Mouse (Mus musculus) erythroblast, embryonic 14.5 days (primary cell): ENCODE results near the gene Dynlt1f. TPM values are rescaled to one million over a fixed set of nuclear protein-coding genes. Genes with fewer than 3 reads are reported as not detected.
"Not testable (repeated sequence)": the region's sequence is repeated elsewhere in the genome, so short reads cannot be mapped to it uniquely, and the experiment has no call there.

Experiments
- H3K27me3 ChIP-seq: 2 replicates; pipeline ENCODE4 v1.6.1; 2012; ENCODE audit warnings: inconsistent platforms; ENCODE audit not compliant: control insufficient read depth
- H3K36me3 ChIP-seq: 2 replicates; pipeline ENCODE4 v1.6.1; 2012; ENCODE audit warnings: mild to moderate bottlenecking, inconsistent platforms; ENCODE audit not compliant: control insufficient read depth
- H3K4me1 ChIP-seq: 2 replicates; pipeline ENCODE4 v1.6.1; 2012; ENCODE audit warnings: inconsistent platforms; ENCODE audit not compliant: control insufficient read depth
- H3K4me3 ChIP-seq: replicated peaks from 2 replicates; pipeline ENCODE3; 2012; ENCODE audit warnings: moderate library complexity, mild to moderate bottlenecking, inconsistent platforms
- H3K9me3 ChIP-seq: 2 replicates; pipeline ENCODE4 v1.6.1; 2012; ENCODE audit warnings: low read length, inconsistent platforms, mixed read lengths; ENCODE audit not compliant: control insufficient read depth
- polyA plus RNA-seq: library from polyadenylated mRNA; stranded (reverse); fragments of >175 nt; gene quantifications from 2 replicates; pipeline ENCODE4 v1.2.3, GENCODE M21; 2012

The Dynlt1f gene
- polyA plus RNA-seq, 1 experiment: 0.26 TPM

DNA sequence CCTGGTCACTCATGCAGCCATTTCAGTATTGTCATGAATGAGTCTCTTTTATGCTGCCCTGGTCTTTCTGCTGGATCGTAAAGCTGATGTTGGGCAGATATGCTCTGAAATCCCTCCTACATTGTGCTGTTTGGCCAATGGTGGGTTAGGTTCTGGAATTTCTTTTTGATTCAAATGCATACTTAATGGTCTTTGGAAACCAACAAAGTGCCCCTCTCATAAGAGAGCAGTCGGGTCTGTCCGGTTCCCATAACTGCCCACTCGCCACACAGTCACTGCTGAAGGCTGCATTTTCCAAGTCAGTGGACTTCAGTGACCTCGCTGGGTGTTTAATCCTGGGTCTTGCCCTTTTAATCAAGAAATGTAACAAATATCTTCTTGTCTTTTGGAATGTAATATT, 28.0 kb upstream of the Dynlt1f start:
- H3K27me3 ChIP-seq, H3K36me3 ChIP-seq, H3K4me1 ChIP-seq, H3K4me3 ChIP-seq, H3K9me3 ChIP-seq: not testable (repeated sequence)

- H3K9me3 ChIP-seq, H3K4me1 ChIP-seq, H3K4me3 ChIP-seq, H3K36me3 ChIP-seq, H3K27me3 ChIP-seq: not testable (repeated sequence)
Observed at GRCm38 (mm10) chr17:6681721-6682120, 26.0 kb upstream of the Dynlt1f start.

- H3K27me3 ChIP-seq, H3K9me3 ChIP-seq, H3K36me3 ChIP-seq, H3K4me1 ChIP-seq, H3K4me3 ChIP-seq: not testable (repeated sequence)
Observed at GRCm38 (mm10) chr17:6678063-6678462, 22.4 kb upstream of the Dynlt1f start.

DNA sequence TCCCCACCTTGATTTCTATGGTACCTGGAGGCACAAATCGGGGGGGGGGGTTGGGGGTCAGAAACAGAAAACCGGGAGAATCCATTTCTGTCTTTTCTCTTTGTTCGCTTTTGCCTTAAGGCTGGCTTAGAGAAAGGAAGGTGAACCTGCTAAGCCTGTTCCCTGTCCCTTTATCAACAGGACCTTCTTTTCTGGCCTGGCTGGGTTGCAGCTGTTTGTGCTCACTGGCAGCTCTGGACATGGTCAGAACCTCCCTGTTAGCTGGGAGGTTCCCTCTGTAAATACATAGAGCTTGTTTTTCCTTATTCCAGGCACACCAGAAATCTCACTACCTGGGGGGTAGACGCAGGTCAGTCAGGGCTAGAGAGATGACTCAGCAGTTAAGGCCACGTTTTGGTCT, 18.6 kb upstream of the Dynlt1f start:
- not testable (repeated sequence) for H3K9me3 ChIP-seq, H3K4me3 ChIP-seq, H3K36me3 ChIP-seq, H3K27me3 ChIP-seq, H3K4me1 ChIP-seq

- H3K36me3 ChIP-seq, H3K4me1 ChIP-seq, H3K9me3 ChIP-seq, H3K27me3 ChIP-seq, H3K4me3 ChIP-seq: not testable (repeated sequence)
Observed at GRCm38 (mm10) chr17:6668522-6668921, 12.8 kb upstream of the Dynlt1f start.

- not testable (repeated sequence) for H3K27me3 ChIP-seq, H3K9me3 ChIP-seq, H3K4me3 ChIP-seq, H3K4me1 ChIP-seq, H3K36me3 ChIP-seq
Observed at GRCm38 (mm10) chr17:6665389-6665788, 9.7 kb upstream of the Dynlt1f start.

DNA sequence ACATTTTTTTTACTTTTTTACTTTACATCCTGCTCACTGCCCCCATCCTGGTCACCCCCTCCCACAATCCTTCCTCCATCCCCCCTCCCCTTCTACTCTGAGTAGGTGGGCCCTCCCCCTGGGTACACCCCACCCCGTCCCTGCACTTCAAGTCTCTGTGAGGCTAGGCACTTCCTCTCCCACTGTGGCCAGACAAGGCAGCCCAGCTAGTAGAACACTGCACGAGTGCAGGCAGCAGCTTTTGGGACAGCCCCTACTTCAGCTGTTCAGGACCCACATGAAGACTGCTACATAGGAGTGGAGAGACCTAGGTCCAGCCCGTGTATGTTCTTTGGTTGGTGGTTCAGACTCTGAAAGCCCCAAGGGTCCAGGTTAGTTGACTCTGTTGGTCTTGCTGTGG, 7.1 kb upstream of the Dynlt1f start:
- H3K36me3 ChIP-seq, H3K9me3 ChIP-seq, H3K4me1 ChIP-seq, H3K4me3 ChIP-seq, H3K27me3 ChIP-seq: not testable (repeated sequence)

GRCm38 (mm10) chr17:6661093-6661816, 5.6 kb upstream of the Dynlt1f start:
- H3K9me3 ChIP-seq, H3K4me1 ChIP-seq, H3K4me3 ChIP-seq, H3K27me3 ChIP-seq, H3K36me3 ChIP-seq: not testable (repeated sequence)

GRCm38 (mm10) chr17:6660589-6660988, 4.9 kb upstream of the Dynlt1f start:
- not testable (repeated sequence) for H3K9me3 ChIP-seq, H3K36me3 ChIP-seq, H3K4me3 ChIP-seq, H3K27me3 ChIP-seq, H3K4me1 ChIP-seq

GRCm38 (mm10) chr17:6658801-6659200, 3.1 kb upstream of the Dynlt1f start, which contains the start of gene Sytl3:
TSS of gene Sytl3 (plus strand) at chr17:6659093.
- not testable (repeated sequence) for H3K9me3 ChIP-seq, H3K4me3 ChIP-seq, H3K27me3 ChIP-seq, H3K4me1 ChIP-seq, H3K36me3 ChIP-seq

DNA sequence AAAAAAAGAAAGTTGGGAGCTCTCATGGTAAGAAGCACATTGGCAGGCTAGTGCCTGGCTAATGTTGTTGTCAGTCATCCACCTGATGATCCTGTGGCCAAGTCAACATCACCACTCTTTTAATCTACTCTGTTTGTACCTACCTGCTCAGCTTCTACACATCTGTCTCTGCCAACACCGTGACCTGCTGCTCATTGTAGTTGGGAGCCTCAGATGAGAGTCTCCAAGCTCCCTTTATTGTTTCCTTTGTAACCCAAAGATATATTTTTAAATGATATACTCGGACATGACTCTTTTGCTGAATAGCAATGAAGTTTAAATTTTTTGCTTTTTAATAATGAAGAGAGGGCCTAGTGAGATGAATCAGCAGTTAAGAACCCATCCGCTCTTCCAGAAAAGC, 771 bp upstream of the Dynlt1f start:
- not testable (repeated sequence) for H3K4me1 ChIP-seq, H3K9me3 ChIP-seq, H3K36me3 ChIP-seq, H3K4me3 ChIP-seq, H3K27me3 ChIP-seq

GRCm38 (mm10) chr17:6655087-6655511, 601 bp downstream of the Dynlt1f start:
- H3K9me3 ChIP-seq, H3K36me3 ChIP-seq, H3K4me1 ChIP-seq, H3K27me3 ChIP-seq: not testable (repeated sequence)
- peak overlapping the region; percentile 66 for H3K4me3 ChIP-seq

DNA sequence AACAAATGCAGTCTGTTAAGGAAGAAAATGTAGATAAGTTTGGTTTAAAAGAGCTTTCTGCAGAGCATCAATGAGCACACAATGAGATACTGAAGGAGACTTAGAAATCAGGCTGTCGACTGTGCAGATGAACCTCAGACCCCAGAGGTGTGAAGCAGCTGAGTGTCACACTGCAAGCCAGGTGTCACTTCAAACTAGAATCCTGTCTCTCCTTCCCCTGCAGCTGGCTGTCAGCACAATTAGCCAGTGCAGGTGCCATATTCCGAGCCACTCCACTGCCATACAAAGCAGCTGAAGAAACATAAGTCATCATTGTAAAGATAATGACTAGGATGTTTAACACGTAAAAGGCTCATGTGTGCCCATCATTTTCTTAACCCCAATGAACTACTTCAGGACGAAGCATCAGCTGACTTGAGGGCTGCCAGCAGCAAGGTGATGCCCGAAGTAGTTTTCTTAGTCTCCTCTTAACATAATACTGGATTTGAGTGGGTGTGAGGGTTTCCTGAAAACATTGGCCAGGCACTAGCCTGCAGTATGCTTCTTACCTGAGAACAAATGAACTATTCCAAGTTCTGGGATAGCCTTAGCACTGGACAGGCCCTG, 2.3 kb downstream of the Dynlt1f start:
- H3K9me3 ChIP-seq, H3K27me3 ChIP-seq, H3K4me3 ChIP-seq, H3K4me1 ChIP-seq, H3K36me3 ChIP-seq: not testable (repeated sequence)

DNA sequence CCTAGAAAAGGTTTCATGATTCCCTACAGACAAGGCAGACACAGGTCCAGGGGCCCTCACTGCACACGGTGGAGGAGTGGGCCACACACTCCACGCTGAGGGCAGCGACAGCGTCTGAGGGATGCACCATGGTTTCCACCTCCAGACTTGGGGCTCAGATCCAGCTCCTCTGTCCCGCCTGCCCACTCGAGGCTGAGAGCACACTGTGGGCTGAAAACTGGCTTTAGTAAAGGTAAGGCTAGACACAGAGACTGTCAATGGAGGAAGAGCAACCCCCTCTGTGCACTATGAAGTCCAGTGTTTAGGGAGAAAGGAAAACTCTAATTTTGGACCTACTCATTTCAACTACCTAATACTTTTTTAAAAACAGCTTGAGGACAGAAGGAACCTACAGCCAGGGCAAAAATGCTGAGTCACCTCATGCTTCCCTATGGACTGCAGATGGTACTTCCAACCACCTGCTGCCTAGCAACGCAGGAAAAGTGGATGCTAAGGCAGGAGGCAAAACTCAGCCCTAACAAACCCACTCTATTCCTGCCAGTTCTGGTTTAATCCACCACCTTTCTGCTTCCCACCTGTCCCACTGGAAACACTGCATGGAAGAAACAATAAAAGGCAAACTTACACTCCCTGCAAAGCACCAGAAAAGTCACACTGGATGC, 4.7 kb downstream of the Dynlt1f start:
- H3K36me3 ChIP-seq, H3K9me3 ChIP-seq, H3K27me3 ChIP-seq, H3K4me3 ChIP-seq, H3K4me1 ChIP-seq: not testable (repeated sequence)

GRCm38 (mm10) chr17:6647452-6647851, 8.2 kb downstream of the Dynlt1f start:
- H3K4me1 ChIP-seq, H3K4me3 ChIP-seq: not testable (repeated sequence)

More at GRCm38 (mm10) chr17:6647452-6647851, 8.2 kb downstream of the Dynlt1f start:
- not testable (repeated sequence) for H3K36me3 ChIP-seq, H3K9me3 ChIP-seq, H3K27me3 ChIP-seq
